Mouse (Mus musculus): ENCODE measurements around the gene Rere. TPM values are rescaled to one million over a fixed set of nuclear protein-coding genes. Genes with fewer than 3 reads are reported as not detected.
A peak's percentile ranks its signal among the peaks of the same experiment; 100 is the strongest.

Rere gene
- total and polyA plus RNA-seq, 2 experiments from 2014 or later = 18.9 to 31.3 TPM

GRCm38 (mm10) chr4:150454571-150455306 lies 173.3 kb downstream of the Rere start:
- Histone ChIP-seq H3K27me3 (ENCODE audit: insufficient read depth, low read length) (no peaks in the 10 kb centered on the region), H3K27ac (ENCODE audit: low read depth, low read length) (no peak overlapping the region), H3K4me2 (ENCODE audit: low read depth) (no peak overlapping the region), H3K9me3 (ENCODE audit: low read length) (no peaks in the 10 kb centered on the region), H3K9ac (no peak overlapping the region), H3K36me3 (ENCODE audit: insufficient read depth) (no peaks in the 10 kb centered on the region), H3K4me1 (ENCODE audit: insufficient read depth) (no peaks in the 10 kb centered on the region; the same call in 1 of the 2 replicates), H3K4me3 (ENCODE audit: low read depth, low read length) (no peak overlapping the region)
- no peak for ATAC-seq
- no peak for DNase-seq
- TF ChIP-seq CTCF (IDR thresholded peaks at IDR 0.05; ENCODE audit: low read depth) = no peak
- WGBS = 74% methylated on average over 12 of the region's 12 CpGs

- no peak overlapping the region for H3K27ac ChIP-seq (ENCODE audit: low read depth, low read length)
- no peak overlapping the region for H3K9ac ChIP-seq
- no peaks in the 10 kb centered on the region; the same call in 1 of the 2 replicates for H3K4me1 ChIP-seq (ENCODE audit: insufficient read depth)
- no peaks in the 10 kb centered on the region for H3K27me3 ChIP-seq (ENCODE audit: insufficient read depth, low read length)
- no peak for DNase-seq
- no peaks in the 10 kb centered on the region for H3K9me3 ChIP-seq (ENCODE audit: low read length)
- H3K4me3 ChIP-seq (ENCODE audit: low read depth, low read length) = no peak overlapping the region
- H3K36me3 ChIP-seq (ENCODE audit: insufficient read depth) = no peaks in the 10 kb centered on the region
- WGBS = 50% methylated on average over 1 of the region's 1 CpGs
- TF ChIP-seq CTCF (IDR thresholded peaks at IDR 0.05; ENCODE audit: low read depth) = peak; percentile 36
- H3K4me2 ChIP-seq (ENCODE audit: low read depth) = no peak overlapping the region
- no peak for ATAC-seq
These were observed 174.3 kb downstream of the Rere start for GRCm38 (mm10) chr4:150455750-150456149.

- no peak overlapping the region for H3K27ac ChIP-seq (ENCODE audit: low read depth, low read length)
- DNase-seq (no peak), ATAC-seq (no peak)
- no peak overlapping the region for H3K4me2 ChIP-seq (ENCODE audit: low read depth)
- H3K36me3 ChIP-seq (ENCODE audit: insufficient read depth) = no peaks in the 10 kb centered on the region
- 38% methylated on average over 7 of the region's 7 CpGs for WGBS
- H3K9ac ChIP-seq = no peak overlapping the region
- no peaks in the 10 kb centered on the region for H3K27me3 ChIP-seq (ENCODE audit: insufficient read depth, low read length)
- TF ChIP-seq CTCF (IDR thresholded peaks at IDR 0.05; ENCODE audit: low read depth) = no peak
- H3K4me3 ChIP-seq (ENCODE audit: low read depth, low read length) = no peak overlapping the region
- H3K4me1 ChIP-seq (ENCODE audit: insufficient read depth) = no peaks in the 10 kb centered on the region; the same call in 1 of the 2 replicates
- no peaks in the 10 kb centered on the region for H3K9me3 ChIP-seq (ENCODE audit: low read length)
These were observed 175.0 kb downstream of the Rere start for GRCm38 (mm10) chr4:150456452-150456851.

- Histone ChIP-seq H3K27ac (ENCODE audit: low read depth, low read length) (no peak overlapping the region), H3K27me3 (ENCODE audit: insufficient read depth, low read length) (no peaks in the 10 kb centered on the region), H3K4me1 (ENCODE audit: insufficient read depth) (no peaks in the 10 kb centered on the region; the same call in 1 of the 2 replicates), H3K9ac (no peak overlapping the region), H3K9me3 (ENCODE audit: low read length) (no peaks in the 10 kb centered on the region), H3K4me3 (ENCODE audit: low read depth, low read length) (no peak overlapping the region), H3K36me3 (ENCODE audit: insufficient read depth) (no peaks in the 10 kb centered on the region), H3K4me2 (ENCODE audit: low read depth) (no peak overlapping the region)
- ATAC-seq = no peak
- no peak for DNase-seq
- TF ChIP-seq CTCF (IDR thresholded peaks at IDR 0.05; ENCODE audit: low read depth) = no peak
- 48% methylated on average over 2 of the region's 2 CpGs for WGBS
These were observed 175.4 kb downstream of the Rere start for GRCm38 (mm10) chr4:150456886-150457285.

GRCm38 (mm10) chr4:150457353-150457752 lies 175.9 kb downstream of the Rere start:
- Histone ChIP-seq H3K27ac (ENCODE audit: low read depth, low read length) (no peak overlapping the region), H3K9me3 (ENCODE audit: low read length) (no peaks in the 10 kb centered on the region), H3K36me3 (ENCODE audit: insufficient read depth) (no peaks in the 10 kb centered on the region), H3K4me3 (ENCODE audit: low read depth, low read length) (no peak overlapping the region), H3K4me2 (ENCODE audit: low read depth) (no peak overlapping the region), H3K27me3 (ENCODE audit: insufficient read depth, low read length) (no peaks in the 10 kb centered on the region), H3K4me1 (ENCODE audit: insufficient read depth) (peaks cover 1% of the 10 kb centered on the region), H3K9ac (no peak overlapping the region)
- ATAC-seq (no peak), DNase-seq (no peak)
- no peak for TF ChIP-seq CTCF (IDR thresholded peaks at IDR 0.05; ENCODE audit: low read depth)
- WGBS = 64% methylated on average over 4 of the region's 4 CpGs

GRCm38 (mm10) chr4:150457771-150458170 lies 176.3 kb downstream of the Rere start:
- H3K4me2 ChIP-seq (ENCODE audit: low read depth) = no peak overlapping the region
- no peaks in the 10 kb centered on the region for H3K36me3 ChIP-seq (ENCODE audit: insufficient read depth)
- DNase-seq (no peak), ATAC-seq (no peak)
- H3K27ac ChIP-seq (ENCODE audit: low read depth, low read length) = no peak overlapping the region
- no peak for TF ChIP-seq CTCF (IDR thresholded peaks at IDR 0.05; ENCODE audit: low read depth)
- no peaks in the 10 kb centered on the region for H3K9me3 ChIP-seq (ENCODE audit: low read length)
- no peak overlapping the region for H3K9ac ChIP-seq
- H3K27me3 ChIP-seq (ENCODE audit: insufficient read depth, low read length) = no peaks in the 10 kb centered on the region
- H3K4me1 ChIP-seq (ENCODE audit: insufficient read depth) = peaks cover 4% of the 10 kb centered on the region
- H3K4me3 ChIP-seq (ENCODE audit: low read depth, low read length) = no peak overlapping the region
- 69% methylated on average over 7 of the region's 7 CpGs for WGBS

GRCm38 (mm10) chr4:150459022-150459794 lies 177.8 kb downstream of the Rere start:
- Histone ChIP-seq H3K4me2 (ENCODE audit: low read depth) (no peak overlapping the region), H3K9me3 (ENCODE audit: low read length) (no peaks in the 10 kb centered on the region), H3K9ac (no peak overlapping the region), H3K36me3 (ENCODE audit: insufficient read depth) (no peaks in the 10 kb centered on the region), H3K27me3 (ENCODE audit: insufficient read depth, low read length) (no peaks in the 10 kb centered on the region), H3K4me3 (ENCODE audit: low read depth, low read length) (no peak overlapping the region), H3K27ac (ENCODE audit: low read depth, low read length) (no peak overlapping the region), H3K4me1 (ENCODE audit: insufficient read depth) (peaks cover 4% of the 10 kb centered on the region)
- WGBS = 33% methylated on average over 6 of the region's 6 CpGs
- TF ChIP-seq CTCF (IDR thresholded peaks at IDR 0.05; ENCODE audit: low read depth) = no peak
- DNase-seq (no peak), ATAC-seq (no peak)
